ENCODE assay signal across 8 mouse cellular contexts in genomic region chr16:93711411-93712188, GRCm38 (mm10). TPM values are rescaled to one million over a fixed set of nuclear protein-coding genes. Genes with fewer than 3 reads are reported as not detected.
A peak's percentile ranks its signal among the peaks of the same experiment; 100 is the strongest.
DNase-seq lines count a peak whose midpoint lies in the region; ATAC-seq lines count a peak whose summit lies in the region.

Dop1b (plus strand) TSS chr16:93711904.

- H3K4me3 ChIP-seq in hindbrain, embryonic 12.5 days = peak within 1 kb of the TSS; percentile 49

- no peaks in the 10 kb centered on the region for H3K9me3 ChIP-seq in hindbrain, embryonic 12.5 days (replicated peaks)

- WGBS in hindbrain, embryonic 12.5 days = under 1% methylated on average over 73 of the region's 77 CpGs

- DNase-seq in NIH3T3 (ENCODE audit: low read depth) = peak; percentile 99
- DNase-seq in cerebellum, postnatal 10 days = peak; percentile 100
- DNase-seq in frontal cortex, postnatal 10 days (ENCODE audit: low spot score in 2 of 2) = peak; percentile 94 to 97
- DNase-seq in layer of hippocampus, postnatal 14 days (ENCODE audit: low spot score in 2 of 2) = peak; percentile 97 to 98
- DNase-seq in lung, postnatal 14 days = peak; percentile 100
- DNase-seq in retina, adult 2 months (ENCODE audit: low read depth, low spot score) = peak; percentile 98
- DNase-seq in thymus, postnatal 36 days = peak; percentile 96 to 99

- no peaks in the 10 kb centered on the region for H3K36me3 ChIP-seq in hindbrain, embryonic 12.5 days

- peak within 1 kb of the TSS; percentile 74 for H3K4me2 ChIP-seq in hindbrain, embryonic 12.5 days (replicated peaks)

- H3K4me1 ChIP-seq in hindbrain, embryonic 12.5 days = peaks cover 13% of the 10 kb centered on the region

- ATAC-seq in hindbrain, embryonic 12.5 days (ENCODE audit: low FRiP score) = peak; percentile 92

- peak within 1 kb of the TSS; percentile 69 for H3K9ac ChIP-seq in hindbrain, embryonic 12.5 days

- H3K27me3 ChIP-seq in hindbrain, embryonic 12.5 days = peaks cover 19% of the 10 kb centered on the region

- H3K27ac ChIP-seq in hindbrain, embryonic 12.5 days = peak within 1 kb of the TSS; percentile 46

RNA-seq across cellular contexts. Expression of gene Dop1b, which starts in this region (rescaled TPM):
- 22.4 and 25.2 TPM in 2 replicates for polyA plus RNA-seq in hindbrain, embryonic 12.5 days (2016; fragmentation: Nextera tagmentation; extraction: Ambion mirVana)
- 100 to 1,000 TPM in 1 of 2 experiments, 10 to 100 TPM in 1; 98.2 to 104 TPM for total RNA-seq in layer of hippocampus, postnatal 14 days (2021)

Comparison
In these comparisons a context has a peak if more than half of its experiments do, and no peak if none do; other contexts are left out.
1. Peak in every context shown above with its lines: DNase-seq, ATAC-seq, H3K4me3 ChIP-seq and H3K27ac ChIP-seq.